Mouse (Mus musculus) stomach, adult 2 months (tissue): ENCODE results near the gene Fam162a. TPM values are rescaled to one million over a fixed set of nuclear protein-coding genes. Genes with fewer than 3 reads are reported as not detected.

Source experiments
- polyA plus RNA-seq: library from polyadenylated mRNA; depleted of rRNA; stranded (reverse); fragments of >200 nt; gene quantifications from 2 replicates; pipeline ENCODE4 v1.2.3, GENCODE M21; 2012; rRNA removed

Gene Fam162a
- 9.8 and 14.6 TPM in 2 replicates for polyA plus RNA-seq

DNA sequence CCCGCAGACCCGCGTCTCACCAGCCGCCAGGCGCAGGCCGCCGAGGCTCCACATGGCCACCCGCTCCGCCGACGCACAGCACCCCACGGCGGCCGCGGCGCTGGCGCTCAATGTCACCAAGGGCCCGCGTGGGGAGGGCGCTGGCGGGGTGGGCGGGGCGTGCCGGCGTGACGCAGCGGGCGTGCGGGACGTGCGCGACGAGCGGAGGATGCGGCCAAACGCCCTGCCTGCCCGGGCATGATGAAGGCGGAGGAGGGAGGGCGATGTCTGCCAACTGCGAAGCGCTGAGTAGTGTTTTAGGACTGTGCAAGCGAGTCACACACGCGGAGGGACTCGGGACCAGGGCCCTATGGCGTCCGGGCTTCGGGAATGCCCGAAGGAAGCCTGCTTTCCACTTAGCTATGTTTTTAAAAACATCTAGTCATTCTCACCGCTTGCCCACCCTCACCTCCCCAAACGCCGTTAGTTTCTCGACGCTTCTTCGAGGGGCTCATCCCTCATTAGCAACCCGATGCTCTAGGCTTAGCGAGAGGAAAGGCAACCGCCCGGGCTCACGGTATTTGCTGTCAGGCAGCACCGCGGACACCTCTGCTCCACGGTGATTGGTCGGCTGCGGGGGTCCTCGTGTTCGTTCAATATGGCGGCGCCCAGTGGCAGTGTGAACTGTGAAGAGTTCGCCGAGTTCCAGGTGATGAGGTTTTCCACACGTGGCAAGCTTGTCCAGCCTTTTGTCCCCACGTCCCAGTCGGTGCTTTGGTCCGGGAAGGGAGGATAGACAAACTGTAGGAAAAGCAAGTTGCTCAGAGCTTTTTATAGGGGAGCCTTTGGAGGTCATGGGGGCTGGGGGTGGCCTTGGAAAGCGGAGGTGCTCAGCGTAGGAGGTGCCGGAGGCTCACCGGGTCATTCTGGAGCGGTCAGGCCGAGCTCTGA lies at the start of gene Fam162a, which contains the start of gene Ccdc58:
Gene Fam162a (minus strand): TSS at position 145 of the 930 bp plus-strand sequence.
Gene Ccdc58 (plus strand): TSS at position 236 of the 930 bp plus-strand sequence.

DNA sequence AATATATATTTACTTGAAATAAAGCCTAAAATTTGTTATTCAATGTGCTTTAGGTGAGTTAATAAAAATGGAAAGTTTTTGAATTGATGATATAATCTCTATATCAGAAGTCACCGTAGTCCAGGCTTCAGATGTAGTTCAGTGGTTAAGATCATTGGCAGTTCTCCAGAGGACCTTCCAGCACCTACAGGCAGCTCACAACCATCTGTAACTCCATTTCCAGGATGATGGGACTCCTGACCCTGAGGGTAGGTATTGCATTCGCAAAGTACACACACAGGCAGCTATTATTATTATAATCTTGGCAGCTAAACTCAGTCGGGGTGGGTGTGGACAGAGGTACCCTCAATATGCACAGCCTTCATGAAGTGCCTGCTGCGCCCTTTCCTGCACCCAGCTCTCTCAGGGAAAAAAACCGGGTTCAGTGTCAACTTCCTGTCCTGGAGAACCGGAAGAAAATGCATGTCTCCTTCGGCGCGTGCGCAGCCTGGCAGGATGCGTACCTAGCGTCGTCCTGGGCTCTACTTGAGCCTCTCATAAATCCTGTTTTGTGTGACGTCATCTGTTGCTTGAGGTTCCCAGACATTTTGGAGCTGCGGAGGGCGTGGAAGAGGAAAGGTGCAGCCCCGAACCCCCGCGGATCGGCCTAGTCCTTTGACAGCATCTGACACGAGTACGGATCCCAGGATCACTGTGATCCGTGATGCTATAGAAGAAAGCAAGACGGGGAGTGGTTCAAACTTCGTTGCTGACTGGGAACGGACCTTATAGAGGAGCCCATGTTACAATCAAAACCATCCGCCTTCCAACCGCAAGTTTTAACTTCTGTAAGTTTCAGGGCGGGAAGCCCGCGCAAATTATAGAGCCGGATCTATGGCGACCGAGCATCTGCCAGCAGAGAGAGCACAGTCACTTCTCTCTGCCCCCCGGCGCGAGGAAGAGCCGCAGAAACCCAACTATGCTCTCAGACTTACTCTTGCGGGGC lies 30.5 kb downstream of the Fam162a start, which contains the start of gene Wdr5b:
Gene Wdr5b (plus strand): TSS at position 551 of the 985 bp plus-strand sequence.

Other genes starting within 250 kb of the Fam162a start
- gene Parp14, start 200.1 kb downstream of the Fam162a start, polyA plus RNA-seq: 0.60 and 0.78 TPM in 2 replicates
- 0.77 and 1.0 TPM in 2 replicates for gene Parp9, start 133.1 kb downstream of the Fam162a start, polyA plus RNA-seq
- 1.2 and 1.7 TPM in 2 replicates for gene Dtx3l, start 132.4 kb downstream of the Fam162a start, polyA plus RNA-seq
- gene Kpna1, start 92.8 kb downstream of the Fam162a start, polyA plus RNA-seq: 1.2 and 1.5 TPM in 2 replicates
- 0.13 and 0.45 TPM in 2 replicates for gene Wdr5b, start 30.4 kb downstream of the Fam162a start, polyA plus RNA-seq
- 0.70 and 1.1 TPM in 2 replicates for gene Ccdc58, start 91 bp upstream of the Fam162a start, polyA plus RNA-seq
- 0.22 and 0.31 TPM in 2 replicates for gene Csta1, start 59.6 kb upstream of the Fam162a start, polyA plus RNA-seq
- gene Stfa2l1, start 85.2 kb upstream of the Fam162a start, polyA plus RNA-seq: not detected in 2 replicates
- not detected in 2 replicates for gene Gm5483, start 112.6 kb upstream of the Fam162a start, polyA plus RNA-seq
- gene Gm5416, start 138.8 kb upstream of the Fam162a start, polyA plus RNA-seq: not detected in 2 replicates
- gene 2010005H15Rik, start 149.9 kb upstream of the Fam162a start, polyA plus RNA-seq: not detected in 2 replicates
- gene Stfa1, start 205.4 kb upstream of the Fam162a start, polyA plus RNA-seq: not detected in 2 replicates